Comparison of ENCODE assay signal across 8 mouse cellular contexts in genomic region chr4:58553631-58554358, GRCm38 (mm10). TPM values are rescaled to one million over a fixed set of nuclear protein-coding genes. Genes with fewer than 3 reads are reported as not detected.
DNase-seq lines count a peak whose midpoint lies in the region; ATAC-seq and TF ChIP-seq lines count a peak whose summit lies in the region.

TSS of gene Lpar1 (minus strand) at chr4:58553898.

- no peaks in the 10 kb centered on the region for H3K36me3 ChIP-seq in liver, adult 2 months (ENCODE audit: control insufficient read depth, insufficient read depth, low read length)
- H3K36me3 ChIP-seq in forebrain, embryonic 16.5 days (ENCODE audit: control insufficient read depth, insufficient read depth) = no peaks in the 10 kb centered on the region
- no peaks in the 10 kb centered on the region for H3K36me3 ChIP-seq in intestine, embryonic 15.5 days
- no peaks in the 10 kb centered on the region for H3K36me3 ChIP-seq in midbrain, embryonic 12.5 days

- no peak within 1 kb of the TSS; the same call in 1 of the 2 replicates for H3K27ac ChIP-seq in liver, adult 2 months (replicated peaks; ENCODE audit: insufficient read depth, low read depth, low read length)
- no peak within 1 kb of the TSS for H3K27ac ChIP-seq in forebrain, embryonic 16.5 days (ENCODE audit: low read length)
- H3K27ac ChIP-seq in intestine, embryonic 15.5 days = peak within 1 kb of the TSS; percentile 92
- peak within 1 kb of the TSS; percentile 36; the same call in 1 of the 2 replicates for H3K27ac ChIP-seq in midbrain, embryonic 12.5 days (replicated peaks)

- no peak for DNase-seq in liver, adult 2 months (ENCODE audit: extremely low read depth, low read depth, low spot score)
- no peak for DNase-seq in liver
- no peak for DNase-seq in adrenal gland, postnatal 36 days
- no peak for DNase-seq in right cerebral cortex, postnatal 25 days
- no peak for DNase-seq in ovary, postnatal 10 days (ENCODE audit: low spot score)

- no peaks in the 10 kb centered on the region for H3K27me3 ChIP-seq in liver, adult 2 months (ENCODE audit: control insufficient read depth, insufficient read depth, low read length)
- no peaks in the 10 kb centered on the region for H3K27me3 ChIP-seq in forebrain, embryonic 16.5 days (replicated peaks; ENCODE audit: control insufficient read depth, insufficient read depth, low read length)
- H3K27me3 ChIP-seq in intestine, embryonic 15.5 days (replicated peaks) = no peaks in the 10 kb centered on the region
- peaks cover 28% of the 10 kb centered on the region for H3K27me3 ChIP-seq in midbrain, embryonic 12.5 days

- no peak for TF ChIP-seq POLR2A in liver, adult 2 months (IDR thresholded peaks at IDR 0.05; ENCODE audit: extremely low read depth, insufficient read depth, low read length)

- H3K9ac ChIP-seq in liver, adult 2 months (ENCODE audit: low read depth, low read length) = peak within 1 kb of the TSS; percentile 70
- H3K9ac ChIP-seq in forebrain, embryonic 16.5 days (replicated peaks; ENCODE audit: low read depth, low read length) = peak within 1 kb of the TSS; percentile 61
- peak within 1 kb of the TSS; percentile 77 for H3K9ac ChIP-seq in intestine, embryonic 15.5 days
- H3K9ac ChIP-seq in midbrain, embryonic 12.5 days (replicated peaks) = peak within 1 kb of the TSS; percentile 62

- TF ChIP-seq CTCF in liver, adult 2 months (IDR thresholded peaks at IDR 0.05; ENCODE audit: low read depth, low read length) = no peak

- no peaks in the 10 kb centered on the region for H3K4me1 ChIP-seq in liver, adult 2 months (ENCODE audit: control insufficient read depth, insufficient read depth, low read length)
- H3K4me1 ChIP-seq in forebrain, embryonic 16.5 days (replicated peaks; ENCODE audit: control insufficient read depth, insufficient read depth, low read length) = peaks cover 5% of the 10 kb centered on the region; the same call in 1 of the 2 replicates
- H3K4me1 ChIP-seq in intestine, embryonic 15.5 days (replicated peaks) = peaks cover 4% of the 10 kb centered on the region
- H3K4me1 ChIP-seq in midbrain, embryonic 12.5 days = peaks cover 10% of the 10 kb centered on the region; the same call in 1 of the 2 replicates

- no peaks in the 10 kb centered on the region for H3K9me3 ChIP-seq in forebrain, embryonic 16.5 days (ENCODE audit: control insufficient read depth, low read length)
- no peaks in the 10 kb centered on the region for H3K9me3 ChIP-seq in intestine, embryonic 15.5 days
- H3K9me3 ChIP-seq in midbrain, embryonic 12.5 days = no peaks in the 10 kb centered on the region

- H3K79me2 ChIP-seq in liver, adult 2 months (ENCODE audit: control insufficient read depth, insufficient read depth, low read length) = no peaks in the 10 kb centered on the region

- whole genome bisulfite sequencing in liver, adult 2 months = 17% methylated on average over 19 of the region's 19 CpGs
- WGBS in forebrain, embryonic 16.5 days = 4% methylated on average over 19 of the region's 19 CpGs
- 9% methylated on average over 19 of the region's 19 CpGs for WGBS in intestine, embryonic 15.5 days
- WGBS in midbrain, embryonic 12.5 days = 3% methylated on average over 19 of the region's 19 CpGs

- peak within 1 kb of the TSS; percentile 64 for H3K4me3 ChIP-seq in liver, adult 2 months (ENCODE audit: insufficient read depth, low read depth, low read length)
- H3K4me3 ChIP-seq in forebrain, embryonic 16.5 days (replicated peaks; ENCODE audit: low read length) = peak within 1 kb of the TSS; percentile 67
- H3K4me3 ChIP-seq in intestine, embryonic 15.5 days (replicated peaks) = peak within 1 kb of the TSS; percentile 74
- peak within 1 kb of the TSS; percentile 67 for H3K4me3 ChIP-seq in midbrain, embryonic 12.5 days

- ATAC-seq in forebrain, embryonic 16.5 days = no peak; the same call in 1 of the 2 replicates
- ATAC-seq in intestine, embryonic 15.5 days = peak; percentile 62
- ATAC-seq in midbrain, embryonic 12.5 days (ENCODE audit: low FRiP score, low read depth) = peak; percentile 73

- peak within 1 kb of the TSS; percentile 87 for H3K4me2 ChIP-seq in forebrain, embryonic 16.5 days (ENCODE audit: low read length)
- H3K4me2 ChIP-seq in intestine, embryonic 15.5 days (replicated peaks) = peak within 1 kb of the TSS; percentile 92
- peak within 1 kb of the TSS; percentile 88 for H3K4me2 ChIP-seq in midbrain, embryonic 12.5 days (replicated peaks)

RNA-seq across cellular contexts. Expression of gene Lpar1, which starts in this region (rescaled TPM):
- 0.83 and 0.94 TPM in 2 replicates for total RNA-seq in liver, adult 2 months (2014; rRNA removed)
- 0.63 and 0.89 TPM in 2 replicates for polyA plus RNA-seq in liver, adult 2 months (2012; rRNA removed)
- total RNA-seq in adrenal gland, postnatal 36 days (2021) = 10 to 100 TPM; 15.9 to 28.0 TPM
- polyA plus RNA-seq in forebrain, embryonic 16.5 days (2015; fragmentation: Nextera tagmentation; extraction: Ambion mirVana) = 28.7 and 38.3 TPM in 2 replicates
- polyA plus RNA-seq in intestine, embryonic 15.5 days (2015; fragmentation: Nextera tagmentation; extraction: Ambion mirVana) = 50.0 and 55.9 TPM in 2 replicates
- 35.3 and 46.4 TPM in 2 replicates for polyA plus RNA-seq in midbrain, embryonic 12.5 days (2016; fragmentation: Nextera tagmentation; extraction: Ambion mirVana)

Comparison
In these comparisons a context has a peak if more than half of its experiments do, and no peak if none do; other contexts are left out.
1. RNA of gene Lpar1 (polyA plus RNA-seq): 50.0 to 55.9 TPM in intestine, embryonic 15.5 days, 35.3 to 46.4 TPM in midbrain, embryonic 12.5 days and 28.7 to 38.3 TPM in forebrain, embryonic 16.5 days; 0.63 to 0.89 TPM in liver, adult 2 months; every median in the first group is over 10 times any median in the second.
2. H3K27ac ChIP-seq: peak in intestine, embryonic 15.5 days (single experiment) and midbrain, embryonic 12.5 days (single experiment); none in liver, adult 2 months (single experiment) and forebrain, embryonic 16.5 days (single experiment).
3. Peak in every context shown above with its lines, with median percentiles within 50 percentile points of each other: H3K4me3 ChIP-seq, H3K9ac ChIP-seq and H3K4me2 ChIP-seq.